Mouse (Mus musculus): ENCODE measurements around the gene Prkn. TPM values are rescaled to one million over a fixed set of nuclear protein-coding genes. Genes with fewer than 3 reads are reported as not detected.

Prkn gene
- polyA plus RNA-seq, 1 experiment: 1.00 TPM

- Histone ChIP-seq H3K4me1 (no peaks in the 10 kb centered on the region), H3K4me3 (replicated peaks) (no peak overlapping the region), H3K36me3 (replicated peaks; ENCODE audit: low read length) (no peaks in the 10 kb centered on the region), H3K9me3 (peaks cover 12% of the 10 kb centered on the region; the same call in 1 of the 2 replicates), H3K27me3 (replicated peaks) (no peaks in the 10 kb centered on the region)
- TF ChIP-seq FLI1 (IDR thresholded peaks at IDR 0.05; ENCODE audit: low read length) (no peak), GATA1 (IDR thresholded peaks at IDR 0.05; ENCODE audit: borderline replicate concordance, low read length) (no peak)
These were observed 554.4 kb downstream of the Prkn start for GRCm38 (mm10) chr17:11394607-11395006.

DNA sequence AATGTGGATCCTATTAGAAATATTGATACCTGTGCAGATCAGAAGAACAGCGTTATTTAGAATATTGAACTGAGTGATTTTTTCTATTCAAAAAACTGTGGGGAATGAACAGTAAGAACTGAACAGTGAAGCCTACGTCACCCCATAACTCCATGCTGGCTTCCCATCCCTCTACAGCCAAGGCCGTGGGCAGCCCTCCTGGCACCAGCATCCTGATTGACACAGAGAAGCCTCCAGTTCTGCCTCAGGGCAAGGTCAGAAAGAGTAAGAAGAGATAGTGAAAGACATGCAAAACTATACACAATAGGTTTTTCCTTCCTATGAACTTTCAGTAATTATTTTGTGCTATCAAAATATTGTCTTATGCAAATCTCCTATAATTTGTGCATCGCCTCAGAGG, 557.5 kb downstream of the Prkn start:
- TF ChIP-seq GATA1 (IDR thresholded peaks at IDR 0.05; ENCODE audit: borderline replicate concordance, low read length): no peak
- no peak for TF ChIP-seq FLI1 (IDR thresholded peaks at IDR 0.05; ENCODE audit: low read length)
- H3K27me3 ChIP-seq (replicated peaks): no peaks in the 10 kb centered on the region

DNA sequence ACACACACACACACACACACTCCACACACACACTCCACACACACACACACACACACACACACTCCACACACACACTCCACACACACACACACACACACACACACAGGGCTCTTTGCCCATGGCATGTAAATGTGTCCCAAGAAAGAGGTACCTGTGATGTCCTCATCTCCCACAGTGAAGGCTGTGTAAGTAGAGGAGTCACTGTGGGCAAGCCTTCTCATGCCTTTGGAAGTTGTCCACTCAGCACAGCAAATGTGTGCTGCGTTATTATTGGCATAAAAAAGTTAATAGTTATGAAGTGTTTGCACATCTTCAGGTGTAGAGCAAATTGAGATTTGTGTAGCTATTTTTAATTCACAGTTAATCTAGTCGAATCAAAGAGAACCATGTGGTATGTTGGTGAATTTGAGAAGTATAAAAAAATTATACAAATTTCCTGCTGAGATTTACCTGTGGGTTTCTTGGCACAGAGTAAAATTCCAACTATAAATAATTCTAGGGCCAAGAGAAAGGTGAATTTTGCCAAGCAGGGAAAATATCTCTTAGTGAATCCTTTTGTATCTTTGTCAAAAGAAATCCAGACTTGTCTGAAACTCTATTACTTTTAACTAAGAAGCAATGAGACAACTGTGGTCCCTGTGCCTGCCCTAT, 562.2 kb downstream of the Prkn start:
- Histone ChIP-seq H3K27me3 (replicated peaks) (no peaks in the 10 kb centered on the region), H3K9me3 (no peaks in the 10 kb centered on the region), H3K36me3 (replicated peaks; ENCODE audit: low read length) (no peaks in the 10 kb centered on the region), H3K4me3 (replicated peaks) (no peak overlapping the region), H3K4me1 (no peaks in the 10 kb centered on the region)
- TF ChIP-seq FLI1 (IDR thresholded peaks at IDR 0.05; ENCODE audit: low read length) (no peak), GATA1 (IDR thresholded peaks at IDR 0.05; ENCODE audit: borderline replicate concordance, low read length) (no peak)

More for the DNA sequence above, 557.5 kb downstream of the Prkn start:
- 0 out of 2 replicates have a peak, but pooled peaks cover 2% of the 10 kb centered on the region for H3K9me3 ChIP-seq
- H3K4me1 ChIP-seq: no peaks in the 10 kb centered on the region
- no peaks in the 10 kb centered on the region for H3K36me3 ChIP-seq (replicated peaks; ENCODE audit: low read length)
- no peak overlapping the region for H3K4me3 ChIP-seq (replicated peaks)

- Histone ChIP-seq H3K4me3 (replicated peaks) (no peak overlapping the region), H3K4me1 (no peaks in the 10 kb centered on the region), H3K27me3 (replicated peaks) (no peaks in the 10 kb centered on the region), H3K9me3 (peaks cover 5% of the 10 kb centered on the region; the same call in 1 of the 2 replicates), H3K36me3 (replicated peaks; ENCODE audit: low read length) (no peaks in the 10 kb centered on the region)
- TF ChIP-seq GATA1 (IDR thresholded peaks at IDR 0.05; ENCODE audit: borderline replicate concordance, low read length) (no peak), FLI1 (IDR thresholded peaks at IDR 0.05; ENCODE audit: low read length) (no peak)
These were observed 571.2 kb downstream of the Prkn start for GRCm38 (mm10) chr17:11411414-11411813.

DNA sequence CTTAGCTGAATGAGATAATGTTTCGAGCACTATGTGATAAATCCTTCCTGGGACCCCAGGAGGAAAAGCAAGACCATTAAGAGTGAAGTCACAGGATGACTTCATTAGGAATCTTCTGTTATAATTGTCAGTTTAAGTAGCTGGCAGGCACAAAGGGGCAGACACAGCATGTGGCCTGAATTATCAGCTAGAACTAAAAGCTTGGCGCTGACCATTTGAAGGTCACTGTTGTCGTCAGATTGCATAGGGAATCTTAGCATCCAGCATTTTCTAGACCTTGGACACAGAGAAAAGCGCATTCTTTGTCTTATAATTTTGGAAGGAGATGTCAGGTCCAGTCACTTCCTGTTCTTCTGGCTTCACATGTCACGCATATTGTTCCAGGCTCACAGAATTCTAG, 573.5 kb downstream of the Prkn start:
- Histone ChIP-seq H3K27me3 (replicated peaks) (no peaks in the 10 kb centered on the region), H3K4me1 (no peaks in the 10 kb centered on the region), H3K4me3 (replicated peaks) (no peak overlapping the region), H3K9me3 (no peaks in the 10 kb centered on the region), H3K36me3 (replicated peaks; ENCODE audit: low read length) (no peaks in the 10 kb centered on the region)
- TF ChIP-seq GATA1 (IDR thresholded peaks at IDR 0.05; ENCODE audit: borderline replicate concordance, low read length) (no peak), FLI1 (IDR thresholded peaks at IDR 0.05; ENCODE audit: low read length) (no peak)

DNA sequence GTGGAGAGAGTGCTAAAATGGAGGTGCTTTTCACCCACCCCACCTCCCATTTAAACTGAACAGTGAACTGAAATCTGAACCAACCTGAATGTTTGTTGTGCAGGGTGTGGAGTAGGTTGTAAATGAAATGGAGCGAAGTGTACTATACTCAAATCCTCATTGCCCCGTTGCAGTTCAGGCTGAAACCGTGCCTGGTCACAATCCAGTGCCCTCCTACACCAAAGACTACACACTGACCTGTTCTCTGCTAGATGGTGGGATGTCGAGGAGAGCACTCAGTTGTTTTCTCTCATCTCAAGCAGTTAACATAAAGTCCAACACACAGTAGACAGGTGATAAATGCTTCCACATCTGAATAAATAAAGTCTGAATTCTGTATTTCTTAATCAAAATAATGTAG, 574.1 kb downstream of the Prkn start:
- Histone ChIP-seq H3K9me3 (no peaks in the 10 kb centered on the region), H3K36me3 (replicated peaks; ENCODE audit: low read length) (no peaks in the 10 kb centered on the region), H3K4me1 (no peaks in the 10 kb centered on the region), H3K27me3 (replicated peaks) (no peaks in the 10 kb centered on the region), H3K4me3 (replicated peaks) (no peak overlapping the region)
- TF ChIP-seq GATA1 (IDR thresholded peaks at IDR 0.05; ENCODE audit: borderline replicate concordance, low read length) (no peak), FLI1 (IDR thresholded peaks at IDR 0.05; ENCODE audit: low read length) (no peak)

DNA sequence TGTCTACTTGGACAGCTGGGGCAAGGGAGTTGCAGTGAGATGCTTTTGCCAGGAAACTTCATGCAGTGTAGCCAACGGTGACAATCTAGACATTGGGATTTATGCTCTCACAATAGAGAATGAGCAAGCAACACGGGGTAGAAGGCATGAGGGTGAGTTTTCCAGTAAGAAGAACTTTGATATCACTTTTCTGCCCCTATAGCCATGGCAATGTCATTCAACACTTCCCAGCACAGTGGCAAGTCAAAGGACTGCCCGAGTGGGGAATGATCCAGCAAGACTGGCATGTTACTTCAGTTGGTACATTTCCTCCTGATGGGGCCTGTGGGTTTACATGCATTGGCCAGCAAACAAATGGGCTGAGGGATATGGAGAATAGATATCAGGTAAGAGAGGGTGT, 577.0 kb downstream of the Prkn start:
- TF ChIP-seq GATA1 (IDR thresholded peaks at IDR 0.05; ENCODE audit: borderline replicate concordance, low read length): no peak
- TF ChIP-seq FLI1 (IDR thresholded peaks at IDR 0.05; ENCODE audit: low read length): no peak
- Histone ChIP-seq H3K36me3 (replicated peaks; ENCODE audit: low read length) (no peaks in the 10 kb centered on the region), H3K4me3 (replicated peaks) (no peak overlapping the region)

DNA sequence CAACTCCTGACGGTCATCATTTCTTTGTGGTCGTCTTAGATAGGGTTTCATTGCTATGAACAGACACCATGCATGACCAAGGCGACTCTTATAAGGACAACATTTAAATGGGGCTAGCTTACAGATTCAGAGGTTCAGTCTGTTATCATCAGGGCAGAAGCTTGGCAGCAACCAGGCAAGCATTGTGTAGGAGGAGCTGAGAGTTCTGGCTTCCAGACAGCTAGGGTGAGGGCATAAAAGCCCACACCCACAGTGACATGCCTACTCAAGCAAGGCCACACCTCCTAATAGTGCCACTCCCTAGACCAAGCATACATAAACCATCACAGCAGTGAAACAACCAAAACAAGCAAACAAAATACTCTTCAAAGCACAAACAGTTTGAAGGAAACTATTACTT, 579.3 kb downstream of the Prkn start:
- Histone ChIP-seq H3K9me3 (no peaks in the 10 kb centered on the region), H3K36me3 (replicated peaks; ENCODE audit: low read length) (no peaks in the 10 kb centered on the region), H3K27me3 (replicated peaks) (no peaks in the 10 kb centered on the region), H3K4me1 (no peaks in the 10 kb centered on the region), H3K4me3 (replicated peaks) (no peak overlapping the region)
- TF ChIP-seq GATA1 (IDR thresholded peaks at IDR 0.05; ENCODE audit: borderline replicate concordance, low read length) (no peak), FLI1 (IDR thresholded peaks at IDR 0.05; ENCODE audit: low read length) (no peak)

More for the DNA sequence above, 577.0 kb downstream of the Prkn start:
- Histone ChIP-seq H3K4me1 (no peaks in the 10 kb centered on the region), H3K27me3 (replicated peaks) (no peaks in the 10 kb centered on the region), H3K9me3 (no peaks in the 10 kb centered on the region)

DNA sequence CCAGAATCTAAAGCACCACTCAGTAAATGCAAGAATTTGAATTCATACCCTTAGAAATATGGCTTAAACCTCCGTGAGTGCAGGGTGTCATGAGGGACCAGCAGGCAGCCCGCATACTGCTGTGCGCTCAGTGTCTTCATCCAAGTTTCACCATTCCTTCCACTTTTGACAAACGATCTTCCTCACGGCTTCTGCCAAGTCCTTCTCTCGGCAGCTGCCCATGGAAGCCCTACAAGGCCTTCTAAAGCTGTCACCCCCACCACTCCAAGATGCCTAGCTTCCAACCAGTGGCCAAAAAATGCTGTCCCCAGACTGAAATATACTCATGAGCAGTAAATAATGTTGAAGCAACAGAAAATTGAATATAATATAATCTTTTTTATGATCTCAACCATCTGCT, 580.7 kb downstream of the Prkn start:
- H3K9me3 ChIP-seq: no peaks in the 10 kb centered on the region
- no peak overlapping the region for H3K4me3 ChIP-seq (replicated peaks)
- no peaks in the 10 kb centered on the region for H3K4me1 ChIP-seq
- no peaks in the 10 kb centered on the region for H3K36me3 ChIP-seq (replicated peaks; ENCODE audit: low read length)
- TF ChIP-seq GATA1 (IDR thresholded peaks at IDR 0.05; ENCODE audit: borderline replicate concordance, low read length) (no peak), FLI1 (IDR thresholded peaks at IDR 0.05; ENCODE audit: low read length) (no peak)
- no peaks in the 10 kb centered on the region for H3K27me3 ChIP-seq (replicated peaks)

- Histone ChIP-seq H3K4me1 (no peaks in the 10 kb centered on the region), H3K27me3 (replicated peaks) (no peaks in the 10 kb centered on the region), H3K9me3 (no peaks in the 10 kb centered on the region), H3K36me3 (replicated peaks; ENCODE audit: low read length) (no peaks in the 10 kb centered on the region), H3K4me3 (replicated peaks) (no peak overlapping the region)
- TF ChIP-seq FLI1 (IDR thresholded peaks at IDR 0.05; ENCODE audit: low read length): no peak
- no peak for TF ChIP-seq GATA1 (IDR thresholded peaks at IDR 0.05; ENCODE audit: borderline replicate concordance, low read length)
These were observed 581.2 kb downstream of the Prkn start for GRCm38 (mm10) chr17:11421264-11421940.
